Mouse (Mus musculus) thymus, postnatal 4 days (tissue): ENCODE measurements around the gene Tmem104.

ENCODE experiments used
- DNase-seq: peaks from one replicate; pipeline ENCODE4 v3.0.0; 2021

Tmem104 gene

GRCm38 (mm10) chr11:115167631-115168249 is 19.5 kb upstream of the Tmem104 start:
- no peak for DNase-seq

DNA sequence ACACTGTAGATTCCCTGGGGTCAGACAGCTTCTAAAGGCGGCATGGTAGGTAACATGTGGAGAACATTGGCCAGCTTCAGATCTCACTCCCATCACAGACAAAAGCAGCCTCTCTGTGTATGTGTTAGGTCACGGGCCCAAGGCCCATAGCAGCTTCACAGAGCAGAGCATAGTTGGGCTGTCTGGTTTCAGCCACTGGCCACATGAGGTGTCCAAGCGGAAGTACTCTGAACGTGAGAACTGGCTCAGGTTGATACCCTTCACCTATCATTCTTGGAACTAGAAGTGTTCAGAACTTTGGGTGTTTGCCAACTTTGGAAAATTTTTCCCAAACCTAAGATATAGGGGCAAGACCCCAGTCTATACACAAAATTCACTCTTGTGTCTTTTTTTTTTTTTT is 17.9 kb upstream of the Tmem104 start:
- no peak for DNase-seq

- DNase-seq, result no peak
Measured at GRCm38 (mm10) chr11:115171125-115171524, 16.2 kb upstream of the Tmem104 start.

GRCm38 (mm10) chr11:115172825-115173287 is 14.4 kb upstream of the Tmem104 start:
- DNase-seq, result no peak

DNA sequence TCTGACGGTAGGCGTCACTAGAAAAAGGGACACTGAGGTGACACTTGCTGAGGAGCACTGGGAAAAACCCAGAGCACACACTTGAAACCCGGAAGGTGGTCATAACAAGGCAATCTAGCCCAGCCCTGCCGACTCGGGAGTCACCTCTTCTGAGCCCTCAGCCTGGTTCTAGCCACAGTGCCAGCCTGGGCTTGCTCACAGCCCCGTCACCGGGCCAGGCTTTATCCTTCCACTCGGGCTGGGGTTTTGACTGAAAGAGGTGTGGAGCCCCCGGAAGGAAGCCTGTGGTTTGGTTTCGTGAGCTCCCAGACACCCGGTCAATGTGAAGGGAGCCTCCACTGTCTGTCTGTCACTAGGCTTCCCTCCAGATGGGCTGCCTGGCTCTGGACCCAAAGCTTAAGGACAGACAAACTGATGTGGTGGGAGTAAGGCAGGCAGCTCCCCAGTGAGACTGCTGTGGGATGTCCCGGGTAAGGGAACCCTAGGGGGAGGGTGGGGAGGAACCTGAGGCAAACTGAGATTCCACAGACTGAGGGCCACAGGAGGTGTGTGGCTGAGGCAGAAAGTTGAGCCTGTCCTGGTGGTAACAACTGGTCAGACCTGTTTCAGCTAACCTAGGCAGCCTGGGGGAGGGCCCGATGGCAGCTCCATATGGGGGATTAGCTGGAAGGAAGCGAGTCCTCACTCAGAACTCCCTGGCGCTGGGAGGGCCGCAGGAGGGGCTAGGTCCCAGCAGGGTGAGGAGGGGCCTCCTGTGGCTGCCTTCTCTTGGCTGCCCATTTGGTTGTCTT is 13.5 kb upstream of the Tmem104 start:
- peak; percentile 57 for DNase-seq

DNA sequence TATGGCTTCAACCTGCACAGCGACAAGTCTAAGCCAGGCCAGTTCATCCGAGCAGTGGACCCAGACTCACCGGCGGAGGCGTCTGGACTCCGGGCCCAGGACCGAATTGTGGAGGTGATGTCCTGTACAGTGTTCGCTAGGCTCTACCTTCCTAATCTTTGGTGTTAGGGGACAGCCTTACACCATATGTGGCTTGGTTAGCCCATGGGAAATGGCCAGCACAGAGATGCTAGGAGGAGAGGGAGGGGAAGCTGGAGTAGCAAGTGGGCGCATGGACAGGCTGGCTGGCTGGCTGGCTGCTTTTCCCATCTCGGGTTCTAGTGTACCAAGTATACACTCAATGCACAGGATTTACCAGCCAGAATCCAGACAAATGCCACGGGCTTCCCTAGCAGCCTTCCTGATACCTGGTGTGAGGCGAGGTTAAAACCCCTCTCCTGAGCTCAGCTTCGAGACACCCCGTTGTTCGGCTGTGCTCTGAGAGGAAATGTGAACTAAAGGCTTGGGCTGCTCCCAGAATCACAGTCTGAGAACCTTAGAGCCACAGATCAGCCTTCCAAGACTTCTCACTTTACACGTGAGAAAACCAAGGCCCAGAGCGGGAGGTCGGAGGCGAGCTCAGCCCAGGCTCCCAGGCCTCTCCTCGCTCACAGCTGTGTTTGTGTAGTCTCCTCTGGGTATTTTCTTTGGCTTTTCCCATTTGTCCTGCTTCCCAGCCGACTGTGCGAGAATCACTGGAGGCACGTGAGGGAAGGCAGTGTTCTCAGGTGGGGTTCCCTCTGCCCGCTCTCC is 10.7 kb upstream of the Tmem104 start:
- no peak for DNase-seq

- no peak for DNase-seq
Measured at GRCm38 (mm10) chr11:115177559-115178195, 9.6 kb upstream of the Tmem104 start.

- no peak for DNase-seq
Measured at GRCm38 (mm10) chr11:115178766-115179165, 8.5 kb upstream of the Tmem104 start.

- DNase-seq, result no peak
Measured at GRCm38 (mm10) chr11:115179191-115179590, 8.1 kb upstream of the Tmem104 start.

- DNase-seq, result no peak
Measured at GRCm38 (mm10) chr11:115179881-115180280, 7.4 kb upstream of the Tmem104 start.

DNA sequence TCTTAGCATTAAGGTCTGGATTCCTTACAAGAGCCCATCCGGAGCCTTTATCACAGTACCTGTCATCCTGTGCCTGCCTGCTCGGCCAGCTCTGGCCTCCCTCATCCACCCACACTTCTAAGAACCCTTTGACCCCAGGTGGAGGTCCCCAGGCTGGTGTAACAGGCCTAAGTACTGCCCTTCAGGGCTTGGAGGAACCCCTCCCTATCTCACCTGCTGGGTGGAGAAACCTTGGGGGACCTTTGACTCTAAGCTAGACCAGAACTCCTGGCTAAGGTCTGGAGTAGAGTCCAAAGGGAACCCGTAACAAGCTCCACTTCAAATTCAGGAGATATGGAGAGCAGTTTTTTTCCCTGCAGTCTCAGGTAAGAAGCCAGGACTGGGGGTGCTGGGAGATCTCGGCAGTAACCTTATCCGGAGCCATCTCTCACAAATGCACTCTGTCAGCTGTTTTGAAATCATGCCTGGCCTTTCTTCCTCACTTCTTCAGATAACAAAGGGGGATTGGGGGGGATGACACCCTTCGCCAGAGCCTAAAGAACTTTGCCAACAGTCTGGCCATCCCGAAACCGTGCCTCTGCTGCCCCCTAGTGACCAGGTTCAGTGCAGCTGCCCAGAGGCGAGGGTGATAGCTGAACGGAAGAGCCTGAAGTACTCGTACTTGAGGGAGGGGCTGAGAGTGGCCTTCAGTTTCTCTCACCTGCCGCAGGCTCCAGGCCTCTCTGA is 5.2 kb upstream of the Tmem104 start:
- peak; percentile 97 for DNase-seq

DNA sequence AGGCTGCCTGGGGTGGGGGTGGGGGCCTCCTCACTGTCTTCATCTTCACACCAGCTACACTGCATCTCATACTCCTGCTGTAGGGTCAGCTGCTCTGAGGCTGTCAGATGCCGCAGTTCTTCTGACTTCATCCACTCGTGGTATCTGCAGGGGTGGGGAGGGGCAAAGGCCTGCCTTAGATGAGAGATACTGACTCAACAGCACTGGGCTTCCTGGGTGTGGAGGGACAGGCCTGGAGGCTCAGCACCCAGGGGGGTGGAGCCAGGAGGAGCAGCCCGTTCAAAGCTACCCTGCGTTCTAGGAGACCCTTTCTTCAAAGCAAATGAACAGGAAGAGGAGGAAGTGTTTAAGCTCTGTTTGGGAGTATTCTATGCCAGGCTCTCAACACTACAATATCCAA is 2.3 kb upstream of the Tmem104 start:
- DNase-seq, result peak; percentile 50

DNA sequence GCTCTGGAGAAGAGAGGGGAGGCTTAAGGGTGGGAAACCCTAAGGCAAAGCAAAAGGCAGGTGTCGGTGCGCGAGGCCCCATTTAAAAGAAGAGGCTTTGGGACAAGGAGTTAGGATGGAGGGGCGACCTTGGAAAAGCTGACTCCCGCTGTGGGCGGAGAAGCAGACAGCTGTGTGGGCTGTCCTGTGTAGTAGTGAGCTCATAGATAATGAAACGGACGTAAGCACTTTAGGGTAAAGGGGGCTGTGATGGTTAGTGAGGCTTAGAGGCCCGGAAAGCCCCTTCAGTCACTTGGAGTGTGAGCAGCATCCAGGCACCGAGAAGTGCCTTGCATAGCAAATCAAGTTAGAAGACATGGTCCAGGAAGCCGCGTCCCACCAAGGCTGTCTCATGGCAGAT is 406 bp downstream of the Tmem104 start, which contains the start of gene Nat9:
Gene Nat9 (minus strand): TSS at position 167 of the 400 bp plus-strand sequence.
- peak; percentile 45 for DNase-seq

GRCm38 (mm10) chr11:115188539-115189231 is 1.4 kb downstream of the Tmem104 start:
- DNase-seq, result no peak

DNA sequence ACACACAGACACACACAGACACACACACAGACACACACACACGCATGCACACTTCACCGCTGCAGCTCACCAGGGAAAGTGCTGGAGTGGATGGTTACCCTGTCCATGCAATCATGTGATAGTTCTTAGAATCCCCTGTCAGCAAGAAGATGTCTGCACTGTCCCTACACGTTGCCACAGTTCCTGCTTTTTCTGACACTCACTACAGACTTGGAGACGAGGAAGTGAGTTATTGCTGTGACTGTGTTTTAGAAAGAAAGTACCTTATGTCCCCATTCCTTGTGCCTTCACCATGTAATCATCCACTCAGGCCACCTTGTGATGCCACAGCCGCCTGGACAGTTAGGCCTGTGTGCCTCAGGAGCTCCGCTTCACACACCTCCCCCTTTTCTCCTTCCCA is 2.0 kb downstream of the Tmem104 start:
- DNase-seq, result no peak

- peak; percentile 48 for DNase-seq
Measured at GRCm38 (mm10) chr11:115192180-115192579, 4.9 kb downstream of the Tmem104 start.

- no peak for DNase-seq
Measured at GRCm38 (mm10) chr11:115194693-115195092, 7.4 kb downstream of the Tmem104 start.

- DNase-seq, result no peak
Measured at GRCm38 (mm10) chr11:115195933-115196332, 8.6 kb downstream of the Tmem104 start.

- DNase-seq, result no peak
Measured at GRCm38 (mm10) chr11:115197558-115197957, 10.3 kb downstream of the Tmem104 start.

GRCm38 (mm10) chr11:115198932-115199384 is 11.7 kb downstream of the Tmem104 start:
- DNase-seq, result no peak

DNA sequence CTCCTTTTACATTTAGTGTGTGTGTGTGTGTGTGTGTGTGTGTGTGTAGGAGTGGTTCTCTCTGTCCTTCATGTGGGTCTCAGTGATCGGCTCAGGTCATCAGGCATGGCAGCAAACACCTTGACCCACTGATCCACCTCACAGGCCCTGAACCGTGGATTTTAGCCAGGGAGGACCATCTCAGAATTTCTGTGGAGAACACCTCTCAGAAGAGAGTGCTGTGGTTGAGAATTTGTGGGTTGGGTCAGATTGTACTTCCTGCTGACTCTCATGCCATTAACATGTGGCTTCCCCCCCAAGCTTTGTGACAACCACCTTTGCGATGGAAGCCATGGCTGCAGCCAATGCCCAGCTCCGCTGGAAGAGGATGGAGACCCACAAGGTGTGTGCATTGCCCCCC is 13.2 kb downstream of the Tmem104 start:
- no peak for DNase-seq

DNA sequence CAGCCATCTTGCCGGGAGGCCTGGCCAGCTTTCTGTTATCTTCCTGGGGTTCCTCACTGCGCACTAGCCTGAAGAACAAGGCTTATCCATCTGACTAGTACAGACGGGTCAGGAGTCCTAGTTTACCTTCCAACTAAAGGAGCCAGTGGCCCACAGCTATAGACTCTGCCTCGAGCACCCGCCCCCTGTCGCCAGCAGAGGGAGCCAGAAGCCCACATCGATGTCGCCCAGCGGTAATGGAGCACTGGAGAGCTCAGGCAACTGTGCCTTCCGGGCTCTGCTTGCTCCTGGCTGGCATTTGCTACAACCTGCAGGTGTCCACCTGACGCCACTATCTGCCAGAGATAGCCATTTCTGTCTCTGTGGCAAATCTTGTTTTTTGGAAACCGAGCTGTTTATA is 15.0 kb downstream of the Tmem104 start:
- DNase-seq, result peak; percentile 91
